Mouse (Mus musculus) midbrain, embryonic 14.5 days (tissue): ENCODE measurements around the gene Rab31. TPM values are rescaled to one million over a fixed set of nuclear protein-coding genes. Genes with fewer than 3 reads are reported as not detected.

Experiments used
- ATAC-seq: fragments of 200-750 bp; cut with Nextera tagmentation; 2 replicates; pipeline ENCODE4 v1.8.0; 2017; ENCODE audit warnings: moderate number of reproducible peaks, moderate library complexity; ENCODE audit not compliant: low FRiP score, low TSS enrichment
- DNase-seq: peaks from one replicate; pipeline ENCODE4 v3.0.0-alpha.2; 2015
- H3K27ac ChIP-seq: fragments of 300-500 bp; sonication (generic); replicated peaks from 2 replicates; pipeline ENCODE4 v1.5.1; 2014; ENCODE audit warnings: mild to moderate bottlenecking, low read depth, low read length, moderate library complexity
- H3K27me3 ChIP-seq: fragments of 300-500 bp; sonication (generic); 2 replicates; pipeline ENCODE4 v1.6.1; 2014; ENCODE audit warnings: low read length, control low read depth, mixed read lengths; ENCODE audit not compliant: control insufficient read depth, insufficient read depth
- H3K36me3 ChIP-seq: fragments of 300-500 bp; sonication (generic); 2 replicates; pipeline ENCODE4 v1.6.1; 2014; ENCODE audit warnings: low read length, control low read depth; ENCODE audit not compliant: control insufficient read depth, insufficient read depth
- H3K4me1 ChIP-seq: fragments of 300-500 bp; sonication (generic); 2 replicates; pipeline ENCODE4 v1.6.1; 2014; ENCODE audit warnings: mild to moderate bottlenecking, antibody characterized with exemption, low read length, control low read depth; ENCODE audit not compliant: control insufficient read depth, insufficient read depth
- H3K4me2 ChIP-seq: fragments of 300-500 bp; sonication (generic); 2 replicates; pipeline ENCODE4 v1.6.1; 2014; ENCODE audit warnings: mild to moderate bottlenecking, low read length, moderate library complexity
- H3K4me3 ChIP-seq: fragments of 300-500 bp; sonication (generic); replicated peaks from 2 replicates; pipeline ENCODE4 v1.5.1; 2014; ENCODE audit warnings: low read depth, low read length
- H3K9ac ChIP-seq: fragments of 300-500 bp; sonication (generic); replicated peaks from 2 replicates; pipeline ENCODE4 v1.6.1; 2014; ENCODE audit warnings: mild to moderate bottlenecking, low read length, moderate library complexity
- H3K9me3 ChIP-seq: fragments of 300-500 bp; sonication (generic); 2 replicates; pipeline ENCODE4 v1.6.1; 2016; ENCODE audit warnings: low read length, control low read depth, mixed read lengths; ENCODE audit not compliant: control insufficient read depth
- WGBS: fragments of 180-500 bp; shearing (Covaris S2); extraction: QIAGEN DNeasy Blood & Tissue Kit; methylation state at CpG from one replicate; pipeline ENCODE4 v1.1.7; 2014; 5-methylcytosine and 5-hydroxymethylcytosine counted together
- polyA plus RNA-seq: library from polyadenylated mRNA; unstranded; fragments of >200 nt; fragmentation: Nextera tagmentation; extraction: Ambion mirVana; gene quantifications from 2 replicates; pipeline ENCODE4 v1.2.1, GENCODE M21; 2014

Rab31 gene
- polyA plus RNA-seq, 1 experiment from 2014 or later, result 90.2 TPM

DNA sequence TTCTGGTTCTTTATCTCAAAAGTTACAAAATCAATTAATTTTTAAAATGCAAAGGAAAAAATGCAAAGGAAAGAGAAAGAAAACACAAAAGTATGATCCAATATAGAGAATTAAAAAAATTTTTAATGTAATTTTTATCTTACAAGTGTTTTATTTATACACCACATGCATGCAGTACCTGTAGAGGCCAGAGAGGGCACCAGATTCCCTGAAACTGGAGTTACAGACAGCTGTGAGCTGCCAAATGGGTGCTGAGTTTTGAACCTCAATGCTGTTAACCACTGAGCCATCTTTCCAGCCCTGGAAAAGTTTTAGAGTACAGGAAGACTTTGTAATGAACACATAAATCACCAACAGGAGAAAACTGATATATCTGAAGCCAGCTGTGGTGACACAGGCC is 22.3 kb downstream of the Rab31 start:
- ATAC-seq, result no peak
- no peak for DNase-seq
- no peak overlapping the region for H3K9ac ChIP-seq
- H3K4me1 ChIP-seq, result no peaks in the 10 kb centered on the region
- no peak overlapping the region for H3K27ac ChIP-seq
- H3K9me3 ChIP-seq, result peaks cover 10% of the 10 kb centered on the region
- no peaks in the 10 kb centered on the region for H3K27me3 ChIP-seq
- no peak overlapping the region for H3K4me3 ChIP-seq
- H3K4me2 ChIP-seq, result no peak overlapping the region
- no peaks in the 10 kb centered on the region for H3K36me3 ChIP-seq

DNA sequence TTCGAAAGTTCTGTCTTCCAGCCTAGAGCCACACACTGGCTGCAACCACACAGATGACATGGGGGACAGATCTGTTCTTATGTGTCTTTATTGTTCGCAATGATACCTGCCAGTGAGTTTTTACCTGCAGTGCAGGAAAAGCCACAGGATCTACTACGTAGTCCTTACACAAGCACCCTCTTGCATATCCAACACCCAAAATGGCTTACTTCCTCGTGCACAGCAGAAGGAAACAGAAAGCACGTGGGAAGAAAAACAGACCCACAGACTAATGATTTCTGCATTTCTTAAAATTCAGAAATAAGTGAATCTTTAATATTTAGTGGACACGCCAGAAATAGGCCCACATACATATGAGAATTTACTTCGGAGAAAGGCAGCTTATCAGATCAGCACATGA is 22.7 kb downstream of the Rab31 start:
- H3K27ac ChIP-seq, result no peak overlapping the region
- no peak overlapping the region for H3K9ac ChIP-seq
- H3K4me2 ChIP-seq, result no peak overlapping the region
- H3K9me3 ChIP-seq, result peaks cover 10% of the 10 kb centered on the region
- 94% methylated on average over 7 of the region's 7 CpGs for WGBS
- ATAC-seq (no peak), DNase-seq (no peak)
- no peaks in the 10 kb centered on the region for H3K27me3 ChIP-seq
- no peaks in the 10 kb centered on the region for H3K4me1 ChIP-seq
- H3K4me3 ChIP-seq, result no peak overlapping the region
- H3K36me3 ChIP-seq, result no peaks in the 10 kb centered on the region

DNA sequence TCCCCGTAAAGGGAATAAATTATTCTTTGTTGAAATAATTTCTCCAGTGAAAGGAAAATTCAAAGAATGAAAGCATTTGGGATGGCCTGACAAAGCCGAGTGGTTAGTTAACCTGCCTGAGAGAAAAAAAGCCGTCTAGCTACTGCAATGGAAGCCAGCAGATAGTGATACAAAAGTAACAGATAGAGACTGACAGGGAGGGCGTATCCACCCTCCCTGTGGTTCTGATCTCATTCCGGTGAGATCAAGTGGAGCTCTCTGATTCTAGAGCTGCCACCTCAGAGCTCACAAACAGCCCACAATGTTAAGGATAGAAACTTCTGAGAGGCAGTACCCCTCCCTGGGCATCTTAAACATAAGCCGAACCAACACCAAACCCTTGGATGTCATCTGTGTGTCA is 23.6 kb downstream of the Rab31 start:
- Histone ChIP-seq H3K4me1 (no peaks in the 10 kb centered on the region), H3K36me3 (no peaks in the 10 kb centered on the region), H3K27me3 (no peaks in the 10 kb centered on the region), H3K4me2 (no peak overlapping the region), H3K4me3 (no peak overlapping the region), H3K9me3 (peaks cover 6% of the 10 kb centered on the region), H3K9ac (no peak overlapping the region), H3K27ac (no peak overlapping the region)
- ATAC-seq, result no peak
- 85% methylated on average over 6 of the region's 6 CpGs for WGBS
- no peak for DNase-seq

DNA sequence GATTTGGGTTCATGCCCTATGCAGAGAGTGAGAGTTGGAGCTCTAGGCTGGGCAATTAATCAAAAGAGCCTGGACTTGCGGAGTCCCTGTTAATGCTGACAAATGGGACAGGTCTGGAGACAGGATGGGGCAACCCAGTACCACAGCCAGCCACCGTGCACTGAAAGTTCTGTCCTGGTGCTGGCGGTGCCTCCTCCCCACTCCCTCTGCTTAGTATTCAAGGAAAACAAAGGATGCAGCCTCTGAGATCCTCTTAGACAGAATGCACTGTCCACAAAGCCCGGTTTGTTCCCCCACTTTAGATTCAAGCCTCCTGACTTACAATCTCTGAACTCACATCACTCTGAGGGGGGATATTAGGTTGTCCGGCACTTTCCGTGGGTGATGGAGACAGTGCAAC is 26.2 kb downstream of the Rab31 start:
- Histone ChIP-seq H3K27ac (no peak overlapping the region), H3K36me3 (no peaks in the 10 kb centered on the region), H3K9me3 (no peaks in the 10 kb centered on the region), H3K4me1 (peaks cover 19% of the 10 kb centered on the region), H3K4me3 (no peak overlapping the region), H3K27me3 (no peaks in the 10 kb centered on the region), H3K9ac (no peak overlapping the region), H3K4me2 (no peak overlapping the region)
- WGBS, result 46% methylated on average over 6 of the region's 6 CpGs
- DNase-seq, result no peak
- no peak for ATAC-seq

DNA sequence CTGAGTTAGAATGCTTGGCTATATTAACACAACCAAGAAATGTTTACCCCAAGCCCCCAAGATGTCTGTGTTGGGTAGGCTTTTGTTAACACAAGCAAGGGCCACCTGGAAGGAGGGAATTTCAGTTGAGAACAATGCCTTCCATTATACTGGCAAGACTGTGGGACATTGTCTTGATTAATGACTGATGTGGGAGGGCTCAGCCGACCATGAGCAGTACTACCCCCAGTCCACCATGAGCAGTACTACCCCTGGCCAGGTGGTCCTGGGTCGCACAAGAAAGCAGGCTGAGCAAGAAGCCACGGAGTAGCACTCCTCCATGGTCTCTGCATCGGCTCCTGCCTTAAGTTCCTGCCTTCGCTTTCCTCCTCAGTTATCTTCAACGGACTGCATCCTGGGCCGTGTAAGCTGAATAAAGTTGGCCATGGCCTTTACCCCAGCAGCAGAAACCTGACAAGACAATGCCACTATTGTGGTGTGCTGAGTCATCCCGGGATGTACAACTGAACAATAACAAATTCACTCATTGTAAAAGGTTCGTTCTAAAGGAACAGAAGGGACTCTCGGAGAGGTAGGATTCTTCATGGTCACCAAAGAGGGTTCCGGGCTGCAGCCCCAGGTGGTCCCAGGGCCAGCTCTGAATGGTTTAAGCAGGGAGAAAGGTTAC is 28.8 kb downstream of the Rab31 start:
- Histone ChIP-seq H3K36me3 (no peaks in the 10 kb centered on the region), H3K27me3 (no peaks in the 10 kb centered on the region), H3K9ac (no peak overlapping the region), H3K4me1 (peaks cover 19% of the 10 kb centered on the region), H3K4me3 (no peak overlapping the region), H3K9me3 (no peaks in the 10 kb centered on the region), H3K4me2 (no peak overlapping the region), H3K27ac (0 out of 2 replicates have a peak overlapping the region, but pooled peaks have one; percentile 20)
- ATAC-seq, result no peak
- 79% methylated on average over 11 of the region's 11 CpGs for WGBS
- DNase-seq, result no peak

DNA sequence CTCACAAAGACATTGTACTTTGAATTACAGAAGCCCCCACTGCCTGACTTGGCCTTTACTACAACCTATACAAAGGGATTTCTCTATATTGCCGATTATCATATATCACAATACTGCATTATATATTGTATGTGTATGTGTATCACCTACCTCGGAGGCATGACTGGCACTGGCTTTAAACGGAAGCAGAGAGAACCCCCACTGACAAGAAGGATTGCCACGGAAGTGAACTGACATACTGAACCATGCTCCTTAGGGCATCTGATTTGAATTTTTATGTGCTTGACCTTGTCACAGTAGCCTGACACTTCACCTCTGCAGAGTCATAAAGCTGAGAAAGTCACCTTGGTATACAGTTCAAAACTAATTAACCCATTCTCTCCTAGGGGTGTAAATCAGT is 29.6 kb downstream of the Rab31 start:
- DNase-seq (no peak), ATAC-seq (peak; percentile 28; the same call in 1 of the 2 replicates)
- peaks cover 19% of the 10 kb centered on the region for H3K4me1 ChIP-seq
- H3K9me3 ChIP-seq, result no peaks in the 10 kb centered on the region
- H3K27me3 ChIP-seq, result no peaks in the 10 kb centered on the region
- no peak overlapping the region for H3K4me3 ChIP-seq
- 38% methylated on average over 4 of the region's 4 CpGs for WGBS
- H3K4me2 ChIP-seq, result peak overlapping the region; percentile 21; the same call in 1 of the 2 replicates
- no peaks in the 10 kb centered on the region for H3K36me3 ChIP-seq
- H3K9ac ChIP-seq, result no peak overlapping the region
- H3K27ac ChIP-seq, result peak overlapping the region; percentile 77

DNA sequence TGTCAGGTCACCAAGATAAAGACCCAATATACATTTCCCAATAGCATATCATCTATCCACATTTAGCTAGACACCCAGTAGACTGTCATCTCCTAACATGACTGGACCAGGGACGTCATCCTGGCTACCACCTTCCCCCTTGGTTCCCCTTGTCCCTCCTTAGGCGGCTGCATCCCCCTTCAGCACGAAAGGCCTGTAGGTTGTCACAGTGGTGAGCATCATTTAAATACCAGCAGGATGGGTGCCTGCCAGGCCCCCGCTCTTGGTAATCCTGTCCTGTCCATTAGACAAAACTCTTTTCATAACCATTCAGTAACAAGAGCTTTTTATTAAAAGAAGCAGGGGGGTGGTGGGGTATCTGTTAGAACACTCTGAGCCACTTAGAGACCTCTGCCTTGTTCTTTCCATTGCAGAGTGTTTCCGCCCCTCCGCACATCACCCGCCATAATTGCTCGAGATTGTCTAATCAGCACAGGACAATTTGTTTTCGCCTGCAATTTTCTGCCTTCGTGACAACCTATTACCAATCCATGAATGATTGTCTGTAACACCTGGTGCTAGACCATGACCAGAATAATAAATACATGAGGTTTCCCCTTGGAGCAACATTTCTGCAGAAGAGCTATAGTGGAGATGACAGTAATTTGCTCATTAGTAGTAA is 30.2 kb downstream of the Rab31 start:
- peak overlapping the region; percentile 21; the same call in 1 of the 2 replicates for H3K4me2 ChIP-seq
- 20% methylated on average over 10 of the region's 10 CpGs for WGBS

DNA sequence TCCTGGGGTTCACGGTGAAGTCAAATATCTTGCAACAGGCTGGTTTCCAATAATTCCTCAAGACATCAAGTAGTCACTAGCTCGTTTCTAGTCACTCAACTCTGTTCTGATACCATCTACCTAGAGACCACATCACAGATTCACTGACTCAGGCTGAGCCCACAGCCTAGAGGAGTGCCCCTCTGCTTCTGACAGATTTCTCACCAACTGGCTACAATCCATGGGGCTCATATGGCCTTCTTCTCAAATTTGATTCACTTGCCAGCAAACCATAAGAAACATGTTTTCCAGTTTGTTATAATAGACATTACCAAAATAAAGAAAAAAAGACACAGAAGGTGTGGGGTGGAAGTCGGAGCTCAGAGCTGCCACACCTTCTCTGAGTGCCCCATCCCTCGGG is 31.0 kb downstream of the Rab31 start:
- Histone ChIP-seq H3K27me3 (no peaks in the 10 kb centered on the region), H3K36me3 (no peaks in the 10 kb centered on the region), H3K4me3 (no peak overlapping the region), H3K9me3 (no peaks in the 10 kb centered on the region), H3K9ac (no peak overlapping the region), H3K4me1 (peaks cover 19% of the 10 kb centered on the region), H3K4me2 (no peak overlapping the region), H3K27ac (peak overlapping the region; percentile 77; the same call in 1 of the 2 replicates)
- DNase-seq (no peak), ATAC-seq (no peak)
- WGBS, result 89% methylated on average over 4 of the region's 4 CpGs

More for the DNA sequence above, 30.2 kb downstream of the Rab31 start:
- Histone ChIP-seq H3K9ac (no peak overlapping the region), H3K27me3 (no peaks in the 10 kb centered on the region), H3K4me1 (peaks cover 19% of the 10 kb centered on the region), H3K36me3 (no peaks in the 10 kb centered on the region), H3K4me3 (no peak overlapping the region), H3K9me3 (no peaks in the 10 kb centered on the region), H3K27ac (peak overlapping the region; percentile 77)
- ATAC-seq (peak; percentile 72), DNase-seq (peak; percentile 75)
